Mouse (Mus musculus): Measurements from ENCODE around the gene Acin1. TPM values are rescaled to one million over a fixed set of nuclear protein-coding genes. Genes with fewer than 3 reads are reported as not detected.
"Not testable (repeated sequence)": the region's sequence is repeated elsewhere in the genome, so short reads cannot be mapped to it uniquely, and the experiment has no call there.

Gene Acin1
- polyA plus RNA-seq, 1 experiment from 2014 or later, result 158 TPM

DNA sequence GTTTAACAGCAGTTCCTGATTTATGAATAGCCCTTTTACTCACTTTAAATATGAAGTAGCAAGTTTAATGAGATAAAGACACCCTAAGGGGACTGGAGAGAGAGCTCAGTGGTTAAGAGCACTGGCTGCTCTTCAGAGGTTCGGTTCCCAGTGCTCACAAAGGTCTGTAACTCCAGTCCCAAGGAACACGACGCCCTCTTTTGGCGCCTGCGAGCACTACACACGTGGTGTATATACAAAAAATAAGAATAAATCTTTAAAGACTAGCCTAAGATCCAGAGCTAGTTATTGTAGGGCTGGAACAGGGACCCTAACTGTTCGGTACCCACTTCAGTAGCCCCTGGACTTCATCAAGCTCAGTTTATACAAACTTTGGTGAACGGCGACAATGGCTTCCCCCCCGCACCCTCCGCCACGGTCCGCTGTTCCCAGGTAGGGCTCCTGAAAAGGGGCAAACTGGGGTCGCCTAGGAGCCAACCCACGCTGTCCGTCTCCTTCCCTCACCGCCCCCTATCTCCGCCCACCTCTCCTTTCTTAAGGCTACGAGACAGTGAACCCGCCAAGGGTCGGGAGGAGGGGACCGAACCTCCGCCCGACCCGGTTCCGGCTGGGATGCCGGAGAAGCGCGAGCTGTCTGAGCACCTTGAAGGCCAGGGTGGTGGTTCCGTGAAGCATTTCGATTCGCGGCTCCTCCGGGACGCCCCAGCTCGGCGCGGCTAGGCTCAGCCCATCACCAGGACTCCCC, 69.4 kb downstream of the Acin1 start:
- H3K9me3 ChIP-seq (replicated peaks), result no peaks in the 10 kb centered on the region
- peak overlapping the region; percentile 71 for H3K27ac ChIP-seq
- H3K4me1 ChIP-seq, result peaks cover 9% of the 10 kb centered on the region
- WGBS, result 2% methylated on average over 37 of the region's 38 CpGs
- H3K27me3 ChIP-seq, result no peaks in the 10 kb centered on the region
- ATAC-seq (ENCODE audit: low FRiP score), result peak; percentile 70
- H3K9ac ChIP-seq, result peak overlapping the region; percentile 92
- peaks cover 32% of the 10 kb centered on the region for H3K36me3 ChIP-seq
- peak overlapping the region; percentile 75 for H3K4me2 ChIP-seq (replicated peaks)
- H3K4me3 ChIP-seq, result peak overlapping the region; percentile 88

DNA sequence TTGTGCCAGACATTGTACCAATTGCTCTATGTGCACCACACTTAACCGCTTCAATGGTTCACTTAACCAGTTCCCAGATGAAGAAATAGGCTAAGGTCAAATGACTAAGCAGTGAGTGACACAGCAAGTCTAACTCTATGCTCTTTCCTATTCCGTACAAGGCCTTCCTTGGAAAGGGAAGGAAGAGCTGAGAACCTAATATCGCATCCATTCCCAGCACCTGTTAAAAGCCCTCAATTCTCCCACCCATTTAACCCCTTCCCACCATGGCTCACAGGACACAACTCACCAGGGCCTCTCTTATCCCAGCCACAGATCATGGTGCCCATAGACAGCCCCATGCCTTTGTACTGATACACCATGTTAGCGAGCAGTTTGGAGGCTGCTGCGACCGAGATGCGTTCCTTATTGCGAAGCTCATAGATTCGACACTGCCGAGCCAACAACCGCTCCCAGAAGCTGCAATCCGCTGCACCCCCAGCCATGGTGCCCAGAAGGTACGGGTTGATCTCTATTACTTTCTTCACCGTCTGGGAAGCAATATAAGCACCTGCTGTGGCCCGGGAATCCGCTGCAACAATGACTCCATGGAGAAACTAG, 70.4 kb downstream of the Acin1 start:
- H3K4me1 ChIP-seq, result peaks cover 9% of the 10 kb centered on the region
- H3K4me3 ChIP-seq, result no peak overlapping the region
- no peaks in the 10 kb centered on the region for H3K9me3 ChIP-seq (replicated peaks)
- H3K27me3 ChIP-seq, result no peaks in the 10 kb centered on the region
- peak overlapping the region; percentile 75 for H3K4me2 ChIP-seq (replicated peaks)
- H3K36me3 ChIP-seq, result peaks cover 39% of the 10 kb centered on the region
- H3K9ac ChIP-seq, result no peak overlapping the region
- no peak for ATAC-seq (ENCODE audit: low FRiP score)
- no peak overlapping the region for H3K27ac ChIP-seq
- 91% methylated on average over 16 of the region's 16 CpGs for WGBS

DNA sequence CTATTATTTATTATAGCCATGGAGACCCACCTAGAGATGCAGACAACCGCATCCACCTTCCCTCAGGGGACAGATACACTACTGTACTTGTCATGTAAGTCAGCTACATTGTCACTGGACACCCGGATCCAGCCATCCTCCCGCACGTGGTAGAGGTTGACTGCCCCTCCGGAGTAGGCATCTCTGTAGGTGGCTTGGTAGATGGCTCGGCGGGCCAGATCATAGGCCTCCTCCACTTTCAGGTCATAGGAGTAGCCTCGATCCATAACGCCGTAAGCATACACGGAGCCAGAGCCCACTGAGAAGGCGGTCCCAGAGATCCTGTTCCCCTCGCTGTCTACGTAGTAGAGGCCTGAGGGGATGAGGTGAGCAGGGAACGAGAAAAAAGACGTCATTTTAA, 72.6 kb downstream of the Acin1 start:
- not testable (repeated sequence) for H3K4me1 ChIP-seq; H3K9ac ChIP-seq; H3K27ac ChIP-seq; H3K4me3 ChIP-seq; H3K4me2 ChIP-seq (replicated peaks); ATAC-seq (ENCODE audit: low FRiP score); H3K27me3 ChIP-seq; H3K9me3 ChIP-seq (replicated peaks)
- H3K36me3 ChIP-seq, result peaks cover 39% of the 10 kb centered on the region
- WGBS, result 97% methylated on average over 15 of the region's 16 CpGs

DNA sequence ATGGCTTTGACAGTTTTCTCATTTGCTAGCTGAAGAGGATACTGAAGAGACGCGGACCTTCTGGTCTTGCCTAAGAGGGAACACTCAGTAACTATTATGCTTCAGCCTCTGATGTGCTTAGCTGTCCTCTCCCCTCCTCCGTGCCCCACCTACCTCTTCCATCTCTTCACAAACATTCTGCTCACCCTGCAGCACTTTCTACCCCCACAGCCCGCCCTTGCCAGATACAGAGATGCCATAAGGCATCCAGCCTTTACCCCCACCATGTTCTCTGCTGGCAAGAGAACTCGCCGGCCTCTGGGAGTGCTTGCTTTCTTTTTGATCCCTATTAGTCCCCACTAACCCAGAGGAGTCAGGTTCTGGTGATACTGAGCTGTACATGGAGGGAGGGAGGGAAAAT, 76.1 kb downstream of the Acin1 start:
- H3K27ac ChIP-seq, result no peak overlapping the region
- H3K4me1 ChIP-seq, result peaks cover 3% of the 10 kb centered on the region; the same call in 1 of the 2 replicates
- 83% methylated on average over 6 of the region's 6 CpGs for WGBS

DNA sequence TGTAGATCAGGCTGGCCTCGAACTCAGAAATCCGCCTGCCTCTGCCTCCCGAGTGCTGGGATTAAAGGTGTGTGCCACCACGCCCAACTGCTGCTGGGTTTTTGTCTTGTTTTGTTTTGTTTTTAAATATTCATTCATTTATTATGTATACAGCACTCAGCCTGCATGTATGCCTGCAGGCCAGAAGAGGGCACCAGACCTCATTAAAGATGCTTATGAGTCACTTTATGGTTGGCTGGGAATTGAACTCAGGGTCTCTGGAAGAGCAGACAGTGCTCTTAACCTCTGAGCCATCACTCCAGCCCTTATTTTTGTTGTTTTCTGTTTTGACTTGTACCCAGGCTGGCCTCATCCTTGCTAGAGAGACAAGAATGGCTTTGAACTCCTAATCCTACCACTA, 76.8 kb downstream of the Acin1 start:
- Histone ChIP-seq H3K4me2 (replicated peaks) (no peak overlapping the region), H3K9me3 (replicated peaks) (no peaks in the 10 kb centered on the region), H3K4me1 (peaks cover 3% of the 10 kb centered on the region; the same call in 1 of the 2 replicates), H3K4me3 (no peak overlapping the region), H3K9ac (no peak overlapping the region), H3K27me3 (no peaks in the 10 kb centered on the region), H3K36me3 (peaks cover 24% of the 10 kb centered on the region), H3K27ac (no peak overlapping the region)
- ATAC-seq (ENCODE audit: low FRiP score), result no peak
- WGBS, result 69% methylated on average over 4 of the region's 4 CpGs

More for the DNA sequence above, 76.1 kb downstream of the Acin1 start:
- no peak overlapping the region for H3K4me2 ChIP-seq (replicated peaks)
- no peak for ATAC-seq (ENCODE audit: low FRiP score)
- no peaks in the 10 kb centered on the region for H3K9me3 ChIP-seq (replicated peaks)
- peaks cover 31% of the 10 kb centered on the region for H3K36me3 ChIP-seq
- H3K4me3 ChIP-seq, result no peak overlapping the region
- no peak overlapping the region for H3K9ac ChIP-seq
- no peaks in the 10 kb centered on the region for H3K27me3 ChIP-seq

DNA sequence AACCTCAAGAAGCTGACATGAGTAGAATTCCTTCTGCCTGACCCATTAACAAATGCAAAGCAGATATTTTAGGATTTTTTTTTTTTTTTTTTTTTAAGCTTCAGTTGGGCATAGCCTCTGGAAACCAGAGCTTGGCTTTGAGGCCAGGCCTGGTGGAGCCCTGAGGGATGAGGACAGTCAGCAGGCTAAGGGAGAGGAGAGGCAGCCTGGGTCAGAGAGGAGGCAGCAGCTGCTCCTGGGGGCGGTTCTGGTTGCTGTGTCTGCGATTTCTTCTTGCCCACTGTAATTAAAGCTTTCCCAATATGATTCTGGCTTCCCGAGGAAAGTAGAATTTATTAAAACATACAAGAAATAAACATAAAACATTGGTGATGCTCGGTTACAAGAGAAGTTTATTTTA, 77.5 kb downstream of the Acin1 start:
- no peak overlapping the region for H3K9ac ChIP-seq
- peaks cover 9% of the 10 kb centered on the region for H3K4me1 ChIP-seq
- H3K27ac ChIP-seq, result no peak overlapping the region
- no peak for ATAC-seq (ENCODE audit: low FRiP score)
- WGBS, result 71% methylated on average over 4 of the region's 4 CpGs
- no peak overlapping the region for H3K4me2 ChIP-seq (replicated peaks)
- H3K9me3 ChIP-seq (replicated peaks), result no peaks in the 10 kb centered on the region
- no peaks in the 10 kb centered on the region for H3K27me3 ChIP-seq
- H3K4me3 ChIP-seq, result no peak overlapping the region
- H3K36me3 ChIP-seq, result peaks cover 18% of the 10 kb centered on the region

DNA sequence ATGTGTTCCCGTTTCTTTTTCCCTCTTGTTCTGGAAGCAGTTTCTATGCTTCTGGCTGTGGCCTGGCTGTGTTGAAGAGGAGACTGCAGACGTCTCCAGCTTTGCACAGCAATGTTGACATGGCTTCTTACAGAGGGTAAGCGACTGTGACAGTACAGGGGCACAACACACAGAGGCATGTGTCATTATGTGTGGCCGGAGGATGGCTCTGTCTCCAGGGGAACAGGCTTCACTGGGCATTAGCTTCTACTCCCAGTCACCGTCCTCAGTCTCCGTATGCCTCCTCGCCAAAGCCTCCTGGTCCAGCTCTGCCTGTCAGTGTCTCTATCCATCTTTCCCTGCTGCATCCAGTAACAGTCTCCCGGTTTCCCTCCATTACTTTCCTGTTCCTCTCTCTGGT, 79.5 kb downstream of the Acin1 start:
- H3K27me3 ChIP-seq, result no peaks in the 10 kb centered on the region
- no peak for ATAC-seq (ENCODE audit: low FRiP score)
- peaks cover 12% of the 10 kb centered on the region for H3K4me1 ChIP-seq
- no peak overlapping the region for H3K27ac ChIP-seq
- H3K4me2 ChIP-seq (replicated peaks), result no peak overlapping the region
- 49% methylated on average over 8 of the region's 8 CpGs for WGBS
- H3K9me3 ChIP-seq (replicated peaks), result no peaks in the 10 kb centered on the region
- H3K4me3 ChIP-seq, result no peak overlapping the region
- H3K36me3 ChIP-seq, result peaks cover 6% of the 10 kb centered on the region
- no peak overlapping the region for H3K9ac ChIP-seq

DNA sequence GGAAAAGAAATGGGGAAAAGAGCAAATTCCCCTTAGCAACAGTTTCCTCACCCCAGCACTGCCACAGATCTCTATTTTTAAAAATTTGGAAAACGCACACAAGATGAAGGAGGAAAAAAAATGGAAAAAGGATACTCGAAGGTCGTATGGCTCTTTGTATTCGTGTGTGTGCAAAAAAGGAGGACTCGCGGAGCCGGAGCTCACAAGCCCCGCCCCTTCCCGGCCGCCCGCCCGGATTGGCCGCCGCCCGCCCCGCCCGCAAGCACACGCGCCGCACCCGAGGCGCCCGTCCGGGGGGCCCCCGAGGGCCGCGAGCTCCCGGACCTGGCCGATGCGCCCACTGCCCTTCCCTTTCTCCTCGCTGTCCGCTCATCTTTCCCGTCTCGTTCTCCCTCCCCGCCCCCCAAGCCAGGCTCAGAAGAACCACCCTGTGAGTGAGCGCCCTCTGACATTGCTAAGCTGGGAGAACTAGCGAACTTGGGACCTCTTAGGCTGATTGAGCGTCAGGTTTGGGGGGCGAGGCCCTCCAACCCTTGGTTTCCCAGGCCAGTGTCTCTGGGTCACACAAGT, 80.9 kb downstream of the Acin1 start, which contains the start of gene 4931414P19Rik:
TSS of gene 4931414P19Rik (minus strand) at position 242 of the 570 bp plus-strand sequence.
- Histone ChIP-seq H3K9me3 (replicated peaks) (no peaks in the 10 kb centered on the region), H3K36me3 (no peaks in the 10 kb centered on the region), H3K4me2 (replicated peaks) (peak within 1 kb of the TSS; percentile 60), H3K9ac (peak within 1 kb of the TSS; percentile 50), H3K4me1 (peaks cover 12% of the 10 kb centered on the region), H3K4me3 (peak within 1 kb of the TSS; percentile 40), H3K27me3 (no peaks in the 10 kb centered on the region), H3K27ac (peak within 1 kb of the TSS; percentile 58)
- under 1% methylated on average over 39 of the region's 39 CpGs for WGBS
- peak; percentile 26 for ATAC-seq (ENCODE audit: low FRiP score)

DNA sequence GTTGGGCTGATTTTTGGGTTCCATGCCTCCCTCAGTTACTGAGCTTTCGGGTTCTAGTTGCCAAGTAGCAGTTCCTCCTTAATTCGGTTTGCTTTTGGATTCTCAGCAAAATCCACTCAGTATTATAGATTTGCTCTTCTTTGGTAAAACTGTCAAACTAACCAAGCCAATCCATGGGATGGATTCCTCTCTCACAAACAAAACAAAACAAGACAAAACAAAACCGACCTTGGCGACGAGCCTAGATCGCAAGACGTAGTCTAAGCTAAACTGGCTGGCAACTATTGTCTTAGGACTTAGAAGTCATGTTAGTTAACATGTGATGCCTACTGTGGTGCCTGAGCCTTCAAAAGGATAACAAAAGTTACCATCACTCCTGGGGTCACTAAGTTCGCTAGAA, 83.0 kb downstream of the Acin1 start:
- Histone ChIP-seq H3K4me3 (peak overlapping the region; percentile 66), H3K27me3 (no peaks in the 10 kb centered on the region), H3K4me2 (replicated peaks) (peak overlapping the region; percentile 41), H3K4me1 (peaks cover 12% of the 10 kb centered on the region), H3K9me3 (replicated peaks) (no peaks in the 10 kb centered on the region), H3K27ac (peak overlapping the region; percentile 81), H3K36me3 (0 out of 2 replicates have a peak, but pooled peaks cover 5% of the 10 kb centered on the region), H3K9ac (no peak overlapping the region)
- WGBS, result 85% methylated on average over 8 of the region's 8 CpGs
- ATAC-seq (ENCODE audit: low FRiP score), result no peak

DNA sequence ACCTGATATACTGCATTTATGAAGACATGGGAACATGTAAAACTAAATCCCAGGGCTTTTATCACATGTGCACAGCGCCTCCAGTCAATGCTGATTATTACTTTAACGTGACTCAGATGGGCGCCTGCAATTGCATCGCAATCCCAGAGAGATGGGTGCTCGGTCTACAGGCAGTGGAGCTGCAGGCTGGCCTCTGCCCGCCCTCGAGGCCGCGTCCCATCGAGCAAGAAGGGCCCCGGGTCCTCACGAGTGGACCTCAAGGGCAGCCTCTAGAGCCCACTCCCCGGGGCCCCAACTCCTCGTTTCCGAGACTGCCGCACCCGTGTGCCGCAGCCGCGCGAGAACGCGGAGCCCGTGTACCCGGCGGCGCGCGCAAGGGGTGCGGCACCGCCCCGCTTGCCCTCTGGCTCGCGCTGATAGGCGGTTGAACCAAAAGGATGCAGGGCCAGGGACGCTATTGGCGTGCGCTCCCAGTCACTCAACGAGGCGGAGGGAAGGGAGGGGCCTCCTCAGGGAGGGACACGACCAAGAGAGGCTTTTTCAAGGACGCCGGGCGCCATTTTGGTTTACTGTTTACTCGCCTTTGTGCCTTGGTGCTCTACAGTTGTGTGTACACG, 83.6 kb downstream of the Acin1 start:
- H3K27ac ChIP-seq, result peak overlapping the region; percentile 96
- peak overlapping the region; percentile 66 for H3K4me3 ChIP-seq
- no peaks in the 10 kb centered on the region for H3K9me3 ChIP-seq (replicated peaks)
- ATAC-seq (ENCODE audit: low FRiP score), result peak; percentile 99
- peaks cover 12% of the 10 kb centered on the region for H3K4me1 ChIP-seq
- H3K27me3 ChIP-seq, result no peaks in the 10 kb centered on the region
- under 1% methylated on average over 46 of the region's 46 CpGs for WGBS
- peak overlapping the region; percentile 83 for H3K9ac ChIP-seq
- peak overlapping the region; percentile 41 for H3K4me2 ChIP-seq (replicated peaks)
- H3K36me3 ChIP-seq, result 0 out of 2 replicates have a peak, but pooled peaks cover 8% of the 10 kb centered on the region

DNA sequence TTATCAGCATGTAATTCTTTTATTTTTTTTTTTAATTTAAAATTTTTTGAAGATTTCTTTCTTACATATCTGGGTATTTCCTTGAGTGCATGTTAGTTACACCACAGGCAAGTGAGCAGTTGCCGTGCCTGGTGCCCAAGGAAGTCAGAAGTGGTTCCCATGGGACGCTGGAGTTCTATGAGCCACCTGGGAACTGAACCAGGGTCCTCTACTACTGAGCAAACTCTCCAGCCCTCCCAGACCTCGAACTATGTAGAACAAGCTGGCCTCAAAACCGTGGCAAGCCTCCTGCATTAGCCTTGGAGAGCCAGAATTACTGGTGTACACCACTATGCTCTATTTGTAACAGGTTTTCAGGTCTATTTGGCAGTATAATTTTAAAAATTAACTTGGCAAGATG, 84.1 kb downstream of the Acin1 start:
- H3K27ac ChIP-seq, result peak overlapping the region; percentile 96
- H3K9ac ChIP-seq, result peak overlapping the region; percentile 83
- H3K36me3 ChIP-seq, result 0 out of 2 replicates have a peak, but pooled peaks cover 8% of the 10 kb centered on the region
- no peaks in the 10 kb centered on the region for H3K9me3 ChIP-seq (replicated peaks)
- peak overlapping the region; percentile 66 for H3K4me3 ChIP-seq
- peak; percentile 24; the same call in 1 of the 2 replicates for ATAC-seq (ENCODE audit: low FRiP score)
- H3K4me1 ChIP-seq, result peaks cover 12% of the 10 kb centered on the region
- WGBS, result 46% methylated on average over 4 of the region's 4 CpGs
- no peaks in the 10 kb centered on the region for H3K27me3 ChIP-seq
- H3K4me2 ChIP-seq (replicated peaks), result peak overlapping the region; percentile 41

DNA sequence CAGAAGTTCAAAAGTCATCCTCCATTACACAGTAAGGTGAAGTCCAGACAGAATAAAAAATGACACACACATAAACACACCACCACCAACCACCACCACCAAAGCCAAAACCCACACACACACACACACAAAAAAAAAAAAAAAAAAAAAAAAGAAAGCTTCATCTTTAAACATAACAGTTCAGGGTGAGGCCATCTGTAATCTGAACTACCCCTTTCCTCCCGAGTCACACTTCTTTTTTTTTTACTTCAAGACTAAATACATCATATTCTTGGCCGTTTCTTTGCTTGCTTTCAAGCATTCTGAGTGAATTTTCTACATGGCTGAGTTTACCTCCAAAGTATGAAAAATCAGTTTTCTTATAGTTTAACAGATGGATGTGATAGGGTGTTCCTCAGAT, 85.1 kb downstream of the Acin1 start:
- Histone ChIP-seq H3K27ac (no peak overlapping the region), H3K36me3 (0 out of 2 replicates have a peak, but pooled peaks cover 8% of the 10 kb centered on the region), H3K9me3 (replicated peaks) (no peaks in the 10 kb centered on the region), H3K27me3 (no peaks in the 10 kb centered on the region), H3K4me3 (no peak overlapping the region), H3K4me1 (peaks cover 10% of the 10 kb centered on the region), H3K9ac (no peak overlapping the region), H3K4me2 (replicated peaks) (no peak overlapping the region)
- no peak for ATAC-seq (ENCODE audit: low FRiP score)
- 75% methylated on average over 2 of the region's 2 CpGs for WGBS
